Mouse (Mus musculus): ENCODE measurements at regions not wholly inside any gene's neighbourhood (a gene's known extent, or its start where the extent isn't known, plus 50 kb on each side); places are given as distances from the start of the nearest gene placed in this dataset.

- DNase-seq (ENCODE audit: low spot score in 2 of 2) = no peak
Measured at GRCm38 (mm10) chr9:115665337-115666004, 243.8 kb upstream of the Gadl1 start.

DNA sequence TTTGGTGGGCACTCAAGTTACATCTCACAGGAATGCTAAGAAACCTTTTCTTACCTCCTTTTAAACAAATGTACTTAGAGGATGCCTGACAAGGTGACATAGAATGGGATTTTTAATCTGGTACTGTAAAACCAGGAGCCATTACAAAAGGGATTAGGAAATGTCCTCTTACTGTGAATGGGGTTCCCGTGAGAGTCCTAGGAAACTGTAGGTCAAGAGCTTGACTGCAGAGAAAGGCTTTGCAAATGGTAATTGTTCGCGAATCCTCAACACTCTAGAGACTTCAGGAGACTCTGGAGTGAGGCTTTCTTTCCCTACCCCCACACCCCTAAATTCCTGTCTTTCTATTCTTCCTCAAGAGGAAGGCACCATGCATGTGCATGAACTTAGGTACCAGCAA lies 242.7 kb upstream of the Gadl1 start:
- DNase-seq (ENCODE audit: low spot score in 2 of 2) = no peak

DNA sequence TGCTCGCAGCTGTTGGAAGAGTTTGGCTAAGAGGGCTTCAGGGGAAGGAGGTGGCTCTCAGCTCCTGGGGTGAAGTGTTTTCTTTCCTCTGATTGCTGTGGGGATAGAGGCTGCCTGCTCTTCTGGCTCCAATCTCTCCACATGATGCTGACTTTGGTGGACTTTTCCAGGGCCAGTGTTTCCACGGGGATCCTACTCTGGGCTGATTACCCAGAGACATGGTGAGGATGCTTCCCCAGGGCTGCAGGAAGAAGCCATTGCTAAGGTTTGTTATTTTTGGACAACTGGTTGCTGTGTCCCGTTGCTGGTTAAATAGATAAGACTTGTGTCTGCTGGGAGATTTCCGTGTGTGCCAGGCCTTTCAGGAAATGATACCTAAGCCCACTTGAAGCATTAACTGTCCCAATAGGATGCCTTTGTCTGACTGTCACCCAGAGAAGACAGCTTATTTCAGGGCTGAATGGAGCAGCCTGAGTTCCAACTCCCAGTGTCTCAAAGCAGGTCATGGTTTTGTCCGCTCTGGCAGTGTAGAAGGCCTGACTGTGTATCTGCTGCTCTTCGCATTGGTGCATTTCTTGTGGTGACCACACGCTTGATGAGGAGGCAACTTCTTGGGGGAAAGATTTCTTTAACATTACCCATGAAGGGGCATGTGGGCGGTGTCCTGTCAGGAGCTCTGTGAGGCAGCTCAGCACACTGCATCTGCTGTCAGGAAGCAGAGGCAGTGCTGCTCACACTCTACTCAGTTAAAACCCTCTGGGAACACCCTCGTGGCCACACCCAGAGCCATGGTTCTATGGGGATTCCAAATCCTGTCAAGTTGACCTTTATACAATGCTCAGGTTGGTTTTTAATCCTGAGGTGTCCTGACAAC lies 228.3 kb upstream of the Gadl1 start:
- DNase-seq (ENCODE audit: low spot score in 2 of 2) = no peak

DNA sequence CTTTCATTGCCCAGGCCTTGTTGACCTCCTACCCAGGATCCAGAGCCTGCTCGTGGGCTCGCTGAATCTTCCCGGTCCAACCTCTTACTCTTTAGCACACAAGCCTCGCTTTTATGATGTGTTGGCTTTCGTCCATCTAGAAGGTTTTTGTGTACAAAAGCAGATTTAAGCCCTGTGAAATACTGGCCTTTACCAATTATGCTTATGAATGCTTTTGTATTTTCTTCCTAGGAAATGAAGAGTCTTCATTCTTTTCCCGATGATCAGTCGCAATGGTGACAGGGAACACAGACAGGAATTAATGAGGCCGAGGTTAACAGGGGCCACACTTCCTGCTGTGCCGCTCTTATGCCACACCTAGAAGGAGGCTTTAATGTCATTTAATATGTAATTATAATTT lies 227.4 kb upstream of the Gadl1 start:
- DNase-seq (ENCODE audit: low spot score in 2 of 2) = no peak

- no peak for DNase-seq (ENCODE audit: low spot score in 2 of 2)
Measured at GRCm38 (mm10) chr9:115683951-115684350, 225.3 kb upstream of the Gadl1 start.

- no peak for DNase-seq (ENCODE audit: low spot score in 2 of 2)
Measured at GRCm38 (mm10) chr9:115686605-115687004, 222.7 kb upstream of the Gadl1 start.

DNA sequence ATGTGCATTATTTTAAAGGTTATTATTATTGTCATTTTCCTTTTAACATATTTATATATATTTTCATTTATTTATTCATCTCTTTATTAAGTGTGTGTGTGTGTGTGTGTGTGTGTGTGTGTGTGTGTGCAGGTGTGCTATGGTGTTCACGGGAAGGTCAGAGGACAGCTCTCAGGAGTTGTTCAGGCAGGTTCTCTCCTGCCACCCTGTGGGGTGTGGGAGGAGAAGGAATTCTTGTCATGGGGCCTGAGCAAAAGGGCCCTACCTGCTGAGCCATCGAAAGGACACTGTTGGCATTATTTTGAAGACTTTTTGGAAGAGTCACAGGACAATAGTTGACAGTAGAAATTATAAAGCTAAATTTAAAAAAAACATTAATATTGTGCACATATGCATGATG lies 216.4 kb upstream of the Gadl1 start:
- DNase-seq (ENCODE audit: low spot score in 2 of 2) = no peak

GRCm38 (mm10) chr9:115703791-115704190 lies 205.5 kb upstream of the Gadl1 start:
- no peak for DNase-seq (ENCODE audit: low spot score in 2 of 2)

DNA sequence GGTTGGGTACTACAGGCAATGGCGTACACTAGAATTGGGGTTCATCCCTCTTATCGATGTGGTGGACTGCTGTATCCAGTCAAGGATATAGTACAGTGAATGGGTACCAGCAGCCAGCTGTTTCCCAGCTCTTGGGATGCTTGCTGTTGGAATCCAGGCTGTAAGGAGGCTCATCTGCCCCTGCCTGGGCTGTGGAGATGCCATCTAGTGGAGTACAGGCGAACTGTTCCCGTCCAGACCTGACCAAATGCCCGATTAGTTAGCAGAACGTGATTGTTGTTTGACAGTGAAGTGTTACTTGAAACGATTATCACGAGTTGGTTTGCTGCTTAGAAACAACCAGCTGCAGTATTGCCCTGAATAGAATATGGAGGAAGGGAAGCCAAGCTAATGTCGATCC lies 205.0 kb upstream of the Gadl1 start:
- peak in 1 of 2 experiments; percentile 15 for DNase-seq (ENCODE audit: low spot score in 2 of 2)

GRCm38 (mm10) chr9:115705761-115706160 lies 203.5 kb upstream of the Gadl1 start:
- DNase-seq (ENCODE audit: low spot score in 2 of 2) = no peak

DNA sequence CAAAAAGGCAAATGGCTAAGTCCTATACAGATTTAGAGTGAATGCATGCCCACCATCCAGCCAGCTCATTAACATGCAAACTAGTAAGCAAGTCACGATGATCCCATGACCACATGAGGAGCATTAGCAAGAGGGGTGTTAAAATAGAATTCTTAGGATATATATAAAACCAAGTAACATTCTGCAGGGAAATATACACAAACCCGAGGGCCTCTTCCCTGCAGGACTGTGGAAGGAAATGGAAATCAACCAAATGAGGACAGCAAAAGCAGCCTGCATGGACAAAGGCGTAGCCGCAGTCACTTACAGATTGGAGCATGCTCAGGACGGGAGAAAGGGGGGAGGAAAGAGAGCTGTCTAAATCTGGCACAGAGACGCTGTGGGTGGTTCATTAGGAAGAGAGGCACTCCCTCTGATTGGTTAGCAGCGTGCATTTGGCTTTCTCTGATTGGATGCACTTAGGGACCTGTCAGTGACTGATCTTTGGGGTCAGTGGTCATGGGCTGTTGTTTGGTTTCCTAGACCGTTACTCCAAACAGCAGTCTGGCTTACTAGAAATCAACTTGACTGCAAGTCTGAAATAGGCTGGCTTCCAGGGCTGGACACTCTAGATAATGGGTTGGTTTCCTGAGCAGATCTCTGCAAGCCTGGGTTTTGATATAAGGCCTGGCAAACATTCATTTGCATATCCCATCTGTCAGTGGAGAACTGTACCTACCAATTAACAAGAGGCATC lies 200.9 kb upstream of the Gadl1 start:
- DNase-seq (ENCODE audit: low spot score in 2 of 2) = no peak

DNA sequence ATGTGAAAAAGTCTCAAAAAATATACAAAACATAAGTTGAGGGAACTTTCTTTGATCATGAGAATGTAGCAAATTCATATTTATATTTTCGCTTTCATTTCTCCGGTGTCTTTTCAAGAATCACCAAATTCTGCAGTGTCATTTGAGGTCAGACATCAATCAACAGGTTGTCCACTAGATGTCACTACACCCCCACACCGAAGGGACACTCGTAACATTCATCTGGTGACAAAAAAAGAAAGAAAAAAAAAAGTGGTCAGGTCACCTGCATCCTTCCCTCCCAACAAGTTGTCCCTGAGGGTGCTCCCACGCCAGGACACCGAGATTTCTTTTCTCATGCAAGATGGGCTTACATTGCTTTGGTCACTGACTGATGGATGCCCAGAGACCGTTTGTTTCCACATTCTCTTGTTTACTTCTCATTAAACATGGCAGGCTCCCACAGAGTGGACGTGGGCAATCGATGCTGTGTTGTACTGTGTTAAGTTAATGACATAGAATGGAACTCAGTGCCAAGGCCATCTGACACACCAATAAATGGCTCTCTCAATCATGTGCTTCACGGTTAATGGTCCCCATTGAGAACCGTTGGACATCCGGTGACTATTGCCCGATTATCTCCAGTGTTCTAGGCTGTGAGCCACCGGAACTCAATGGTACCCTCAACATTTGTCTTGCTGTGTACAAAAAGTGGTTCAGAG lies 199.1 kb upstream of the Gadl1 start:
- no peak for DNase-seq (ENCODE audit: low spot score in 2 of 2)

- DNase-seq (ENCODE audit: low spot score in 2 of 2) = no peak
Measured at GRCm38 (mm10) chr9:115720306-115720705, 188.9 kb upstream of the Gadl1 start.

- DNase-seq (ENCODE audit: low spot score in 2 of 2) = no peak
Measured at GRCm38 (mm10) chr9:115720841-115721240, 188.4 kb upstream of the Gadl1 start.

DNA sequence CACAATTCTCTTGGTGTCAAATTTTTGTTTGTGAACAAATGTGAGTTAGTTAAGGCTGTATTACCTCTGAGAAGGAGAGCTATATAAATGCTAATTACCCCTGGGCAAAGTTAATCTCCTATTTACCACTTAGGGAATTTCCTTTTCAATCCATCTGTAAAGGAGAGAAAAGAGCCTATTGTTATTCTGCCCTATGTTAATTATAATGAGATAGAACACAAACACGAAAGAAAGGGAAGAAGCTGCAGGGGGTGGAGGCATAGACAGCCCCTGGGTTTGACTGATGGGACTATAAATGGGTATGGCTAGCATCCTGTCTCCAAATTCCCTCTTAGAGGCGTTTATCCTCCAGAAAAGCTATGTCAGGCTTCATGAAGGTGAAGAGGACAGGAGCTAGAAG lies 185.2 kb upstream of the Gadl1 start:
- DNase-seq (ENCODE audit: low spot score in 2 of 2) = no peak

GRCm38 (mm10) chr9:115727361-115727760 lies 181.9 kb upstream of the Gadl1 start:
- DNase-seq (ENCODE audit: low spot score in 2 of 2) = no peak

GRCm38 (mm10) chr9:115731557-115731956 lies 177.7 kb upstream of the Gadl1 start:
- DNase-seq (ENCODE audit: low spot score in 2 of 2) = no peak

- no peak for DNase-seq (ENCODE audit: low spot score in 2 of 2)
Measured at GRCm38 (mm10) chr9:115733104-115733503, 176.2 kb upstream of the Gadl1 start.

- no peak for DNase-seq (ENCODE audit: low spot score in 2 of 2)
Measured at GRCm38 (mm10) chr9:115739984-115740383, 169.3 kb upstream of the Gadl1 start.

- no peak for DNase-seq (ENCODE audit: low spot score in 2 of 2)
Measured at GRCm38 (mm10) chr9:115746436-115746835, 162.8 kb upstream of the Gadl1 start.

- DNase-seq (ENCODE audit: low spot score in 2 of 2) = no peak
Measured at GRCm38 (mm10) chr9:115760496-115760895, 148.8 kb upstream of the Gadl1 start.

DNA sequence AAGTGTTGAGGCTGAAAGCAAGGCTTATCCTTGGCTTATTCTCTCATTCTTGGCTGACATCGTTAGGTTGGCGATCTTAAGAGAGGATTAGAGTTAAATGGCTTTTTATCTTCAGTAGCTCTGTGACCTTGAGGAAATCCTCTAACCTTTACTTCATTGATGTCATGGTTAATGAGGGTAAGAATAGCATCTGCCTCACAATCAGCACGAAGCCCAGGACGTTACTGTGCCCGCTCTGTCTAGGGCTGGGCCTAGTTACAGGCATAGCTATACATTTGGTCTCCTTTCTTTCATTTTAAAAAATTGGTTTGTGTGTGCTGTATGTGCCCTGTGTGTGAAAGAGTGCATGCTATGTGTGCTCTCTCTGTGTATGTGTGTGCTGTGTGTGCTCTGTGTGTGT lies 145.1 kb upstream of the Gadl1 start:
- no peak for DNase-seq (ENCODE audit: low spot score in 2 of 2)

All from gastrocnemius, adult 8-10 months (tissue).